Mouse (Mus musculus): Measurements from ENCODE around the gene Arid4b. TPM values are rescaled to one million over a fixed set of nuclear protein-coding genes. Genes with fewer than 3 reads are reported as not detected.
A peak's percentile ranks its signal among the peaks of the same experiment; 100 is the strongest.

The Arid4b gene
- polyA plus RNA-seq, 1 experiment from 2014 or later: 68.7 TPM

DNA sequence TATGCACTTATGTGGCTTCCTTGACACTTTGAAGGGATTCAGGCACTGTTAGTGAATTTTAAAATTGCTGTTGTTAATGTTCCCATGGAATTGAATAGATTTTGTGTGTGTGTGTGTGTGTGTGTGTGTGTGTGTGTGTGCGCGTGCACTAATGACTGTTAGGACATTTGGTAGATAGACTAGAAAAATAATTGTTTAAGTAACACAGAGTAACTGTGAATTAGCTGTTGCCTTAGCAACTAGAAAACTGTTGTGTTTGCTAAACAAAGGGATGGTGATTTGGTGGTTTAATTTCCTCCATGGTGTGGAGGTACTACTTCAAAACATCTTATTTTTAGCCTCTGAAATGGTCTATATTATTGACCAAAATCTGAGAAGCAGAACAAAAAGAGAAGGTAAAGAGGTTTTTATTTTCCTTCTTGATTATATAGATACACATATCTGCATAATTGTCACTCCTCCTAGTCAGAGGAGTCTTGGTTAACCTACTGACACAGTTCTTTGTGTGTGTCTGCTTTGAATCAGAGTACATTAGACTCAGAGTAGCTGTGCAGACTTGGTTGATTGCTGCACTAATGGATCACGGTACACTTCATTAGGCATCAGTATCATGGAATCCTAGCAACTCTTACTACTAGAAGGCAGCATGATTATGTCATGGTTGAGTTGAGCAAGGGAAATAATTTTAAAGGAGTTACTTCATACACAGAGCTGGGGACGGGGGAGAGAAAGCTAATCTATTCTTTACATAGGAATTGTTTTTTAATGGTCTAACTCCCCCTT is 50.9 kb downstream of the Arid4b start:
- Histone ChIP-seq H3K4me2 (replicated peaks; ENCODE audit: low read depth, low read length) (no peak overlapping the region), H3K4me1 (ENCODE audit: control insufficient read depth, insufficient read depth, low read length) (0 out of 2 replicates have a peak, but pooled peaks cover 5% of the 10 kb centered on the region), H3K4me3 (ENCODE audit: low read length) (no peak overlapping the region), H3K27ac (ENCODE audit: low read depth, low read length) (no peak overlapping the region), H3K9ac (ENCODE audit: low read depth, low read length) (no peak overlapping the region), H3K27me3 (ENCODE audit: control insufficient read depth, insufficient read depth, low read length) (no peaks in the 10 kb centered on the region), H3K36me3 (ENCODE audit: control insufficient read depth, insufficient read depth, low read length) (no peaks in the 10 kb centered on the region), H3K9me3 (ENCODE audit: control insufficient read depth, low read length) (no peaks in the 10 kb centered on the region)
- WGBS: 75% methylated on average over 4 of the region's 4 CpGs
- ATAC-seq (ENCODE audit: low FRiP score, low TSS enrichment): no peak

DNA sequence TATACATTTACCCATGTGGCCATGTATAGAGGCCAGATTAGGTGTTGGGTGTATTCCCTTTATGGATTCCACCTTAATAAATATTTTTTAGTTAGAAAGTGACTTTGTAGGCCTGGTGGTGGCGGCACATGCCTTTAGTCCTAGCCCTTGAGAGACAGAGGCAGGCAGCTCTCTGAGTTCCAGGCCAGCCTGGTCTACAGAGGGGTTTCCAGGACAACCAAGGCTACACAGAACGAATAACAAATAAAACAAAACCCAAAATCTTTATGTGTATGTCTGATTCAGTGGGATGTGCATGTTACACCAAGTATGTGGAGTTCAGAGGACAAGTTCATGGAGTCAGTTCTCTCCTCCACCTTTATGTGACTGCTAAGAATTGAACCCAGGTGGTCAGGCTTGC is 52.8 kb downstream of the Arid4b start:
- no peak overlapping the region for H3K4me3 ChIP-seq (ENCODE audit: low read length)
- no peak overlapping the region for H3K4me2 ChIP-seq (replicated peaks; ENCODE audit: low read depth, low read length)
- H3K36me3 ChIP-seq (ENCODE audit: control insufficient read depth, insufficient read depth, low read length): no peaks in the 10 kb centered on the region
- WGBS: 88% methylated on average over 2 of the region's 2 CpGs
- no peaks in the 10 kb centered on the region for H3K27me3 ChIP-seq (ENCODE audit: control insufficient read depth, insufficient read depth, low read length)
- H3K9me3 ChIP-seq (ENCODE audit: control insufficient read depth, low read length): no peaks in the 10 kb centered on the region
- H3K27ac ChIP-seq (ENCODE audit: low read depth, low read length): no peak overlapping the region
- 0 out of 2 replicates have a peak, but pooled peaks cover 5% of the 10 kb centered on the region for H3K4me1 ChIP-seq (ENCODE audit: control insufficient read depth, insufficient read depth, low read length)
- no peak overlapping the region for H3K9ac ChIP-seq (ENCODE audit: low read depth, low read length)
- no peak for ATAC-seq (ENCODE audit: low FRiP score, low TSS enrichment)

- H3K4me1 ChIP-seq (ENCODE audit: control insufficient read depth, insufficient read depth, low read length): no peaks in the 10 kb centered on the region
- H3K27me3 ChIP-seq (ENCODE audit: control insufficient read depth, insufficient read depth, low read length): no peaks in the 10 kb centered on the region
- H3K4me3 ChIP-seq (ENCODE audit: low read length): no peak overlapping the region
- no peaks in the 10 kb centered on the region for H3K9me3 ChIP-seq (ENCODE audit: control insufficient read depth, low read length)
- peaks cover 25% of the 10 kb centered on the region for H3K36me3 ChIP-seq (ENCODE audit: control insufficient read depth, insufficient read depth, low read length)
- ATAC-seq (ENCODE audit: low FRiP score, low TSS enrichment): no peak
- no peak overlapping the region for H3K4me2 ChIP-seq (replicated peaks; ENCODE audit: low read depth, low read length)
- no peak overlapping the region for H3K9ac ChIP-seq (ENCODE audit: low read depth, low read length)
- 86% methylated on average over 1 of the region's 1 CpGs for WGBS
- no peak overlapping the region for H3K27ac ChIP-seq (ENCODE audit: low read depth, low read length)
Observed at GRCm38 (mm10) chr13:14131651-14132050, 68.6 kb downstream of the Arid4b start.

DNA sequence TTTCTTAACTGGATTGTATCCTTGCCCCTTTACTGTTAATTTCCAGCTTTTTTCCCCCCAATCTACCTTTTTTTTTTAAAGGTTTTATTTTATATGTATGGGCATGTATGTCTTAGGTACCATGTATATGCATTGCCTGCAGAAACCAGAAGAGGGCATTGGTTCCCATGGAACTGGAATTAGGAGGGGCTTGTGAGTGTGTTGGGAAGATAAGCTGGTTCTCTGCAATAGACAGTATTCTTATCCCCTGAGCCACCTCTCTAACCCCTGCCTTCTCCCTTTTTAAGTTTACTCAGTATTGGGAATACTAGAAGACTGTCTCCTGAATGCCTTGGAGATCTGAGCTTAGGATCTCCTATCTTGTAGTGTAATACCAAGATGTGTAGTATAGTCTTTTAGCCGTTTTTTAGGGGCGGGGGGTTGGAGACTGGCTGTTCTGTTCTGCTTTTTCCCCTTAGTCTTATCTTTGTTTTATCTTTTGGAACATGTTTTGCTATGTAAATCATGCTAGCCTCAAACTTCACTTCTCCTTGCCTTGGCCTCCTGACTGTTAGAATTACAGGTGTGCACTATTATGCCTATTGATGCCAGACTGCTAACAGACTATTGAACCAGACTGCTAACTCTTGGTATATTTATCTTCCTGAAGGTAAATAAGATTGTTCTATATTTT is 79.4 kb downstream of the Arid4b start:
- H3K36me3 ChIP-seq (ENCODE audit: control insufficient read depth, insufficient read depth, low read length): peaks cover 20% of the 10 kb centered on the region
- no peak overlapping the region for H3K27ac ChIP-seq (ENCODE audit: low read depth, low read length)
- H3K9ac ChIP-seq (ENCODE audit: low read depth, low read length): no peak overlapping the region
- H3K4me2 ChIP-seq (replicated peaks; ENCODE audit: low read depth, low read length): no peak overlapping the region
- H3K27me3 ChIP-seq (ENCODE audit: control insufficient read depth, insufficient read depth, low read length): no peaks in the 10 kb centered on the region
- WGBS: 93% methylated on average over 2 of the region's 2 CpGs
- no peaks in the 10 kb centered on the region for H3K4me1 ChIP-seq (ENCODE audit: control insufficient read depth, insufficient read depth, low read length)
- no peak overlapping the region for H3K4me3 ChIP-seq (ENCODE audit: low read length)
- ATAC-seq (ENCODE audit: low FRiP score, low TSS enrichment): no peak
- no peaks in the 10 kb centered on the region for H3K9me3 ChIP-seq (ENCODE audit: control insufficient read depth, low read length)

DNA sequence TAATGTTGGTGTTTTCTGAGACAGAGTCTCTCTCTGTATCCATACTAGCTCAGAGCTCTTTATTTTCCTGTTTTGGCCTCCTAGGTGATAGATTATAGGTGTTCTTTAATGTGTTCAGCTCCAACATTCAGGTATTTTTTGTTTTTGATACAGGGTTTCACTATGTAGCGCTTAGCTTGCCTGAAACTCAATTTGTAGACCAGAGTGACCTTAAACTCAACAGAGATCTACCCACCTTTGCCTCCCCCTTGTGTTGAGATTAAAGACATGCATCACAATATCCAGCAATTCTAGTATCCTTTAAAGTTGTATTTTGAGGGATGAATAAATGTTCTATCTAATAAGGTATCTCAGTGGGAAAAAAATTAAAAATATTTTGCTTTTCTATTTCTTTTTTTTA is 115.0 kb downstream of the Arid4b start:
- no peak overlapping the region for H3K4me3 ChIP-seq (ENCODE audit: low read length)
- H3K27me3 ChIP-seq (ENCODE audit: control insufficient read depth, insufficient read depth, low read length): no peaks in the 10 kb centered on the region
- peak; percentile 49; the same call in 1 of the 2 replicates for ATAC-seq (ENCODE audit: low FRiP score, low TSS enrichment)
- 95% methylated on average over 1 of the region's 1 CpGs for WGBS
- H3K4me2 ChIP-seq (replicated peaks; ENCODE audit: low read depth, low read length): no peak overlapping the region
- no peaks in the 10 kb centered on the region for H3K4me1 ChIP-seq (ENCODE audit: control insufficient read depth, insufficient read depth, low read length)
- no peak overlapping the region for H3K9ac ChIP-seq (ENCODE audit: low read depth, low read length)
- H3K36me3 ChIP-seq (ENCODE audit: control insufficient read depth, insufficient read depth, low read length): peaks cover 3% of the 10 kb centered on the region; the same call in 1 of the 2 replicates
- H3K27ac ChIP-seq (ENCODE audit: low read depth, low read length): no peak overlapping the region
- no peaks in the 10 kb centered on the region for H3K9me3 ChIP-seq (ENCODE audit: control insufficient read depth, low read length)

- H3K4me1 ChIP-seq (ENCODE audit: control insufficient read depth, insufficient read depth, low read length): no peaks in the 10 kb centered on the region
- no peak overlapping the region for H3K4me2 ChIP-seq (replicated peaks; ENCODE audit: low read depth, low read length)
- H3K27ac ChIP-seq (ENCODE audit: low read depth, low read length): no peak overlapping the region
- no peak for ATAC-seq (ENCODE audit: low FRiP score, low TSS enrichment)
- 90% methylated on average over 3 of the region's 3 CpGs for WGBS
- H3K9me3 ChIP-seq (ENCODE audit: control insufficient read depth, low read length): no peaks in the 10 kb centered on the region
- H3K9ac ChIP-seq (ENCODE audit: low read depth, low read length): no peak overlapping the region
- H3K4me3 ChIP-seq (ENCODE audit: low read length): no peak overlapping the region
- no peaks in the 10 kb centered on the region for H3K27me3 ChIP-seq (ENCODE audit: control insufficient read depth, insufficient read depth, low read length)
- H3K36me3 ChIP-seq (ENCODE audit: control insufficient read depth, insufficient read depth, low read length): peaks cover 5% of the 10 kb centered on the region; the same call in 1 of the 2 replicates
Observed at GRCm38 (mm10) chr13:14179669-14180068, 116.6 kb downstream of the Arid4b start.

GRCm38 (mm10) chr13:14245946-14246345 is 182.9 kb downstream of the Arid4b start:
- Histone ChIP-seq H3K9ac (ENCODE audit: low read depth, low read length) (no peak overlapping the region), H3K27ac (ENCODE audit: low read depth, low read length) (no peak overlapping the region), H3K4me1 (ENCODE audit: control insufficient read depth, insufficient read depth, low read length) (no peaks in the 10 kb centered on the region), H3K4me2 (replicated peaks; ENCODE audit: low read depth, low read length) (no peak overlapping the region), H3K9me3 (ENCODE audit: control insufficient read depth, low read length) (no peaks in the 10 kb centered on the region), H3K27me3 (ENCODE audit: control insufficient read depth, insufficient read depth, low read length) (no peaks in the 10 kb centered on the region), H3K4me3 (ENCODE audit: low read length) (no peak overlapping the region), H3K36me3 (ENCODE audit: control insufficient read depth, insufficient read depth, low read length) (no peaks in the 10 kb centered on the region)
- WGBS: 56% methylated on average over 2 of the region's 2 CpGs
- ATAC-seq (ENCODE audit: low FRiP score, low TSS enrichment): no peak

All from kidney, embryonic 14.5 days (tissue).